Mouse (Mus musculus): Measurements from ENCODE around the gene Gm21679. TPM values are rescaled to one million over a fixed set of nuclear protein-coding genes. Genes with fewer than 3 reads are reported as not detected.
"Not testable (repeated sequence)": the region's sequence is repeated elsewhere in the genome, so short reads cannot be mapped to it uniquely, and the experiment has no call there.

The Gm21679 gene
- not detected in 2 replicates for polyA plus RNA-seq (2016; fragmentation: Nextera tagmentation; extraction: Ambion mirVana)

GRCm38 (mm10) chrY:29683270-29683669, at the start of gene Gm21679:
Gene Gm21679 (minus strand): TSS chrY:29683370.
- not testable (repeated sequence) for H3K4me3 ChIP-seq; H3K9me3 ChIP-seq (replicated peaks); H3K27ac ChIP-seq; DNase-seq (ENCODE audit: low spot score); H3K4me1 ChIP-seq; H3K36me3 ChIP-seq; H3K27me3 ChIP-seq (ENCODE audit: low read depth, poor library complexity, severe bottlenecking)
- no CpG with 5 or more reads among the region's 3 CpGs for WGBS
